Mouse (Mus musculus): ENCODE results near the gene Fyb. TPM values are rescaled to one million over a fixed set of nuclear protein-coding genes. Genes with fewer than 3 reads are reported as not detected.

The Fyb gene
- total and polyA plus RNA-seq, 3 experiments = 41.2 to 482 (median 44.7) TPM

GRCm38 (mm10) chr15:6598626-6599025 lies 76.0 kb downstream of the Fyb start:
- DNase-seq = no peak

GRCm38 (mm10) chr15:6600314-6600713 lies 77.7 kb downstream of the Fyb start:
- no peak for DNase-seq

- no peak for DNase-seq
Measured at GRCm38 (mm10) chr15:6601330-6601729, 78.7 kb downstream of the Fyb start.

- DNase-seq = no peak
Measured at GRCm38 (mm10) chr15:6602003-6602402, 79.3 kb downstream of the Fyb start.

- no peak for DNase-seq
Measured at GRCm38 (mm10) chr15:6610703-6611102, 88.0 kb downstream of the Fyb start.

GRCm38 (mm10) chr15:6612835-6613234 lies 90.2 kb downstream of the Fyb start:
- DNase-seq = no peak

GRCm38 (mm10) chr15:6616382-6617149 lies 93.9 kb downstream of the Fyb start:
- no peak for DNase-seq

GRCm38 (mm10) chr15:6619558-6620316 lies 97.1 kb downstream of the Fyb start:
- DNase-seq = no peak

- peak; percentile 77 for DNase-seq
Measured at GRCm38 (mm10) chr15:6622512-6622911, 99.9 kb downstream of the Fyb start.

GRCm38 (mm10) chr15:6623529-6624228 lies 101.0 kb downstream of the Fyb start:
- no peak for DNase-seq

GRCm38 (mm10) chr15:6624365-6625182 lies 101.9 kb downstream of the Fyb start:
- DNase-seq = no peak

GRCm38 (mm10) chr15:6625607-6626033 lies 103.0 kb downstream of the Fyb start:
- DNase-seq = peak; percentile 54

GRCm38 (mm10) chr15:6626123-6626522 lies 103.5 kb downstream of the Fyb start:
- DNase-seq = no peak

GRCm38 (mm10) chr15:6628431-6629077 lies 105.9 kb downstream of the Fyb start:
- no peak for DNase-seq

- no peak for DNase-seq
Measured at GRCm38 (mm10) chr15:6629174-6629573, 106.5 kb downstream of the Fyb start.

- DNase-seq = no peak
Measured at GRCm38 (mm10) chr15:6635405-6635804, 112.8 kb downstream of the Fyb start.

- no peak for DNase-seq
Measured at GRCm38 (mm10) chr15:6642223-6642622, 119.6 kb downstream of the Fyb start.

GRCm38 (mm10) chr15:6645498-6645897 lies 122.8 kb downstream of the Fyb start:
- no peak for DNase-seq

GRCm38 (mm10) chr15:6647066-6647465 lies 124.4 kb downstream of the Fyb start:
- DNase-seq = no peak

- DNase-seq = no peak
Measured at GRCm38 (mm10) chr15:6648757-6649403, 126.2 kb downstream of the Fyb start.

- DNase-seq = no peak
Measured at GRCm38 (mm10) chr15:6653046-6653445, 130.4 kb downstream of the Fyb start.

Data from adrenal gland, adult 2 months (tissue).